Mouse (Mus musculus): ENCODE results near the gene Hnrnpa2b1.
A peak's percentile ranks its signal among the peaks of the same experiment; 100 is the strongest.
"Not testable (repeated sequence)": the region's sequence is repeated elsewhere in the genome, so short reads cannot be mapped to it uniquely, and the experiment has no call there.

The Hnrnpa2b1 gene

GRCm38 (mm10) chr6:51469715-51470310, at the start of gene Hnrnpa2b1:
TSS of gene Hnrnpa2b1 (minus strand) at chr6:51469894.
- peak; percentile 98 for DNase-seq (ENCODE audit: low spot score in 2 of 2)

- DNase-seq (ENCODE audit: low spot score in 2 of 2) = no peak
Measured at GRCm38 (mm10) chr6:51514860-51515259, 45.2 kb upstream of the Hnrnpa2b1 start.

DNA sequence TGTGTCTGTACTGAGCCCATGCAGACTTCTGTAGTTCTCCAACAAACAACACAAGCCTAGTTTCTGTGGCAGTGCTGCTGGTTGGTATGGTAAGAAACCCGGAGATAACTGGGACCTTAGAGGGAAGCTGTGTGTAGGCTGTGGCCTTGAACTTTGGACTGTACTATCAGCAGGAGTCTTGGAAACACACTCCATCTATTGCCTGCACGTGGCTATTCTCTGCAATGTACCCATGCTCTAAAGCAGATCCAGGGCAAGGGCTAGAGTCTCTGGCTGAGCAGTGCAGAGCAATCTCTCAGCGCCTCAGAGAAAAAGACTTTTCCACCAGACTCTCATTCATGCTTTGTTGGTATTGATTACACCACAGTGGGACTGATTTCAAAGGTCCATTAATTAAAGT, 44.1 kb upstream of the Hnrnpa2b1 start:
- no peak for DNase-seq (ENCODE audit: low spot score in 2 of 2)

GRCm38 (mm10) chr6:51510946-51511345, 41.3 kb upstream of the Hnrnpa2b1 start:
- DNase-seq (ENCODE audit: low spot score in 2 of 2) = no peak

DNA sequence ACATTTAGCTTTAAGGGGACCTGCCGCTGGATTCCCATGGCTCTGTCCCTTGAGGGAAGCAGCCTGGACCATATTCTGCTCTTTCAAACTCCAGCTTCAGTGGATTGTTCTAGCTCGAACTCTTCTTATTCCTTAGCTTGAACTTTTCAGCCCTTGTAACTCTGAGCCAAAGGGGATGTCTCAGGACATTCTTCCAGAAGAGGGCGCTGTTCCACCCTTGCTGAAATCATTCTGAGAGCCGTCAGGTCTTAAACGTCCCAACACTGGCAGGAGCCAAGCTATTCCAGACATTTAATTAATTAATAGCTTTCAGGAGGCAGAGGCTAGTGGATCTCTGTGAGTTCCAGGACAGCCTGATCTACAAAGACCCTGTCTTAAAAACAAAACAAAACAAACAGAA, 40.4 kb upstream of the Hnrnpa2b1 start:
- peak in 1 of 2 experiments; percentile 59 for DNase-seq (ENCODE audit: low spot score in 2 of 2)

DNA sequence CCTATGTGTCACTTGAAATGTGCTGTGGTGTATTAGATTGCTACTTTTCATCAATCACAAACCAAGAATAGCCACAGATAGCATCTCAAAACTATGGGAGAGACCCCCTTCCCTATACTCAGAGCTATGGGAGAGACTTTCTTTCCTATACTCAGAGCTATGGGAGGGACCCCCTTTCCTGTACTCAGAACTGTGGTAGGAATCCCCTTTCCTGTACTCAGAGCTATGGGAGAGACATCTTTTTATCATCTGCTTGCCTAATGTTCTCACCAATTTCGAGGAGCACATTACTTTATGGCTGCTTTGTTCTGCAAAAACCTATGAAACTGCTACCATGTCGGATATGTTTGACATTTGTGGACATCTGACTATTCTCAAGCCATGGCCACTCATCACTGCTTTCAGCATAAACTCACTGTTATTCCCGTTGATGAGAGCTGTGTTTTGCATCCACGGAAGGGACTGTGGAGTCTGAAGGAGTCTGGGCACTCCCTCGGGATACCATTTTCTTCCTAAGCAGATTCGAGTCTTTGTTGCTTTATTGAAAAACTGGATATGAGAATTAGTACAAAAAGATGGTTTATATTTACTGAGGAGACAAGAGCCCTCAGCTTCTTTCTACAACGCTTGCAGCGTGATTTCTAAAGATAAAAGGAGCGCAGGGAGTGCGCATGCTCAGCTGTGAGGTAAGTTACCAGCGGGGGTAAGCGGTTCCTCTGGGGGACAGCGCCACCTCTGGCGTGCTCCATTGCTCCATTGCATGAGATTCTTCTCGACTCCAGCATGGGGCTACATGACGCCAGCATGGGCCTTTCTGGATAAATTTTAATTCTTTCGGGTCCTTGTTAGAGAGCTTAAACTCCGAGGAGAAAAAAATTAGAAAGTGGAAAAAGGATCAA, 39.3 kb upstream of the Hnrnpa2b1 start:
- peak; percentile 75 to 82 for DNase-seq (ENCODE audit: low spot score in 2 of 2)

- DNase-seq (ENCODE audit: low spot score in 2 of 2) = no peak
Measured at GRCm38 (mm10) chr6:51507556-51507955, 37.9 kb upstream of the Hnrnpa2b1 start.

- no peak for DNase-seq (ENCODE audit: low spot score in 2 of 2)
Measured at GRCm38 (mm10) chr6:51505671-51506070, 36.0 kb upstream of the Hnrnpa2b1 start.

GRCm38 (mm10) chr6:51497321-51498111, 27.8 kb upstream of the Hnrnpa2b1 start:
- DNase-seq (ENCODE audit: low spot score in 2 of 2) = no peak

- DNase-seq (ENCODE audit: low spot score in 2 of 2) = no peak
Measured at GRCm38 (mm10) chr6:51489787-51490186, 20.1 kb upstream of the Hnrnpa2b1 start.

DNA sequence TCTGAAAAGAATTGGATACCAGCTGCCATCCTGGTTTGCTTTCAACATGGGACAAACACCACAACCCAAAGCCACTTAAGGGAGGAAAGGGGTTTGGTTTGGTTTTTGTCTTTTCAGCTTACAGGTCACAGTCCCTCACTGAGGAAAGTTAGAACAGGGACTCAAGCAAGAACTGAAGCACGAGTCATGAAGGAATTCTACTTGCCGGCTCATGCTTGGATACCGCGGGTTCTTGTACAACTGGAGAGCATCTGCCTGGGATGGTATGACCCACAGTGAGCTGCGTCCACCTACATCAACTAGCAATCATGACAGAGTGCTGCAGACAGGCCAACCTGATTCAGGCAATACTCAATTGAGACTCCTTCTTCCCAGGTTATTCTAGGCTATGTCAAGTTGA, 17.0 kb upstream of the Hnrnpa2b1 start:
- DNase-seq (ENCODE audit: low spot score in 2 of 2) = no peak

DNA sequence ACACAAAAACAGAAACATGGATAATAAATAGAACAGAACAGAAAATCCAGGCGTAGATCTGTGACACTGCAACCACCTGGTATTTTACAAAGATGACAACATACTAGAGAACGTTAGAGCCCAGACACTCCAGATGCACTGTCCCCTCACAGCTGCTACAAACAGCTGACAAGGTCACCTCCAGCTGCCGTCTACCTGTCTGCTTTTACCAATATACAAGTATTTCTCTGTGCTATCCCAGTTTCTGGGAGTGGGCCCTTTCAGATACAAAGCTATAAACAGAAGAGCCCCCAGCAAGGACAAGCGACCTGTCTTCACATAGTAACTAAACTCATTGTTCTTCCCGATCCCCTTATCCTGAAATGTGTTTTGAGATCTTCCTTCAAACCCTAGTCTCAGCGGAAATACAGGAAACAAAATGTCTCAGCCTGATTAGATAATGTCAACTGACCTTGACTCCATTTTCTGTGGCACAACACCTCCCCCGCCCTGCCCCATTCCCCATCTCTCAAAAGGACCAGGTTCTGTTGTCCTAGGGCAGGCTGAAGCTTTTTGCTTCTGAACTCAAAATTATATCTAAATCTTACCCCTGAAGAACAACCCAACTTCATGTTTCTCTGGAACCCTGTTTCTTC, 16.5 kb upstream of the Hnrnpa2b1 start:
- no peak for DNase-seq (ENCODE audit: low spot score in 2 of 2)

GRCm38 (mm10) chr6:51485646-51486045, 16.0 kb upstream of the Hnrnpa2b1 start:
- DNase-seq (ENCODE audit: low spot score in 2 of 2) = no peak

DNA sequence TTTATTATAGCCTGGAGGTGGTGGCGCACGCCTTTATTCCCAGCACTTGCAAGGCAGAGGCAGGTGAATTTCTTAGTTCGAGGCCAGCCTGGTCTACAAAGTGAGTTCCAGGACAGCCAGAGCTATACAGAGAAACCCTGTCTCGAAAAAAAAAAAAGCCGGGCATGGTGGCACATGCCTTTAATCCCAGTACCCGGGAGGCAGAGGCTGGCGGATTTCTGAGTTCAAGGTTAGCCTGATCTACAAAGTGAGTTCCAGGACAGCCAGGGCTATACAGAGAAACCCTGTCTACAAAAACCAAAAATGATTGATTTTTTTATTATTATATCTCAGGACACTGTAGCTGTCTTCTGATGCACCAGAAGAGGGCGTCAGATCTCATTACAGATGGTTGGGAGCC, 14.9 kb upstream of the Hnrnpa2b1 start:
- DNase-seq (ENCODE audit: low spot score in 2 of 2) = not testable (repeated sequence)

DNA sequence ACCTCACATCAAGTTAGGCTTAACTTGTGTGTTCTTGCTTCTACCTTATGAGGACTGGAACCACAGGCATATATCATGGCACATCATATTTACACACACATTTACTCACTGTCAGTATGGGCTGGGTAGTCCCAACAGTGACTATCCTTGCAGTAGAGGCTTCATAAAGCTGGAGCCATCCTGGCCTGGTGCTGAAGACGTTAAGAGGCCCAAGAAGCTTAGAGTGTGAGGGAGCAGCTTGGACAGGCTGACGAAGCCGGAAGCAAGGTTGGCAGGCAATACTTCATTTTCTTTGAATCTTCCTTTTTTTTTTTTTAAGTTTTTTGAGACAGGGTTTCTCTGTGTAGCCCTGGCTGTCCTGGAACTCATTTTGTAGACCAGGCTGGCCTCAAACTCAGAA, 14.2 kb upstream of the Hnrnpa2b1 start:
- no peak for DNase-seq (ENCODE audit: low spot score in 2 of 2)

- DNase-seq (ENCODE audit: low spot score in 2 of 2) = no peak
Measured at GRCm38 (mm10) chr6:51481548-51481947, 11.9 kb upstream of the Hnrnpa2b1 start.

GRCm38 (mm10) chr6:51479136-51479731, 9.5 kb upstream of the Hnrnpa2b1 start:
- DNase-seq (ENCODE audit: low spot score in 2 of 2) = no peak

- no peak for DNase-seq (ENCODE audit: low spot score in 2 of 2)
Measured at GRCm38 (mm10) chr6:51472213-51472612, 2.5 kb upstream of the Hnrnpa2b1 start.

GRCm38 (mm10) chr6:51471782-51472181, 2.1 kb upstream of the Hnrnpa2b1 start:
- DNase-seq (ENCODE audit: low spot score in 2 of 2) = no peak

GRCm38 (mm10) chr6:51471179-51471505, 1.4 kb upstream of the Hnrnpa2b1 start:
- DNase-seq (ENCODE audit: low spot score in 2 of 2) = no peak

GRCm38 (mm10) chr6:51470311-51471178, 851 bp upstream of the Hnrnpa2b1 start, which contains the start of gene Cbx3:
TSS of gene Cbx3 (plus strand) at chr6:51470360.
- peak; percentile 92 to 93 for DNase-seq (ENCODE audit: low spot score in 2 of 2)
